Mouse (Mus musculus) thymus, postnatal 25 days (tissue): ENCODE data around the gene Apela.
"Not testable (repeated sequence)": the region's sequence is repeated elsewhere in the genome, so short reads cannot be mapped to it uniquely, and the experiment has no call there.

Experiments used
- DNase-seq: peaks from one replicate; pipeline ENCODE4 v3.0.0; 2022

The Apela gene

DNA sequence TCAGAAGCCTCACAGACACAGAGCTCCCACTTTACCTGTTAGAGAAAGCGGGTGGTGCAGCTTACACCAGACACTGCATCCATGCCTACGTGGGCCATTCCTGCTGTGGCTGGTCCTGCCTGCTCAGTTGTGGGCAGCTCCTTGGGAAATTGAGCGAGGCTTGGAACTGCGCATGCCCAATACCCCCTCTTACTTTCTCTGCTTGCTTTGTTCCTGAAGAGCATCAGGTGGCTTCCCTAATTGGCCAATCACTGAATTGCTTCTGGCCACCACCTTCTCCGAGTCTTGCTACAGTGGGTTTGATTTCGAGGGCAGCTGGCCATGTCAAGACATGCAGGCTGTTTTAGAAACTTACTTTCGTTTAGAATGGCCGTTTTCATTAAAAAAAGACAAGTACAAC, 18.7 kb downstream of the Apela start, which contains the start of the genes Trim61 and Trim60:
Gene Trim61, minus strand, starts transcription at position 101 of the 400 bp plus-strand sequence.
Gene Trim60, minus strand, starts transcription at position 162 of the 400 bp plus-strand sequence.
- DNase-seq, result no peak

- not testable (repeated sequence) for DNase-seq
Measured at GRCm38 (mm10) chr8:65007616-65008015, 29.5 kb downstream of the Apela start.

GRCm38 (mm10) chr8:64998806-64999365, 38.2 kb downstream of the Apela start:
- DNase-seq, result no peak

DNA sequence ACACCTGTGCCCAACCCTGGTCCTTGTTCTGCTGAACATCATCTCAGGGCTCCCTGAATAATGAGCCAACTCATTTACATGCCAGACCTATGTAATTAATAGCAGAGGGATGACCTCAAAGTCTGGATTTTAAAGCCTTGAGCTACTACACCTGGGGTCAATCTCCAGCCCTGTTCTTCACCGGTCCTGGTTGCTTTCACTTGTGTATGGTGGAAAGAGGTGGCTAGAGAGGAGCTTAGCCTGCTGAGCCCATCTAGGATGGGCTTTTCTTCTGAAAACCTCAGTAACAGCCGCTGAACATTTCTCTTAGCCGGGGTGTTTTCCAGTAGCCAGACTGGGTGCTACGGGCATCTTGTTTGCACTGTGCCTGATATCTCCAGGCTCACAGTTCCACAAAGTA, 49.4 kb downstream of the Apela start, which contains the start of gene Trim75:
Gene Trim75, minus strand, starts transcription at position 101 of the 400 bp plus-strand sequence.
- no peak for DNase-seq

- no peak for DNase-seq
Measured at GRCm38 (mm10) chr8:64983150-64983897, 53.8 kb downstream of the Apela start.
